Mouse (Mus musculus) ES-E14 (cell line): ENCODE measurements around the gene Ddx43. TPM values are rescaled to one million over a fixed set of nuclear protein-coding genes. Genes with fewer than 3 reads are reported as not detected.

Experiments
- DNase-seq: peaks from one replicate; pipeline ENCODE4 v3.0.0-alpha.2; 2013; ENCODE audit warnings: low read depth, low spot score
- H3K27ac ChIP-seq: 2 replicates; pipeline ENCODE4 v1.5.1; 2012; ENCODE audit warnings: low read depth, mild to moderate bottlenecking, low read length, moderate library complexity, mixed read lengths; ENCODE audit not compliant: poor library complexity, insufficient read depth, severe bottlenecking
- H3K36me3 ChIP-seq: 2 replicates; pipeline ENCODE4 v1.6.1; 2012; ENCODE audit warnings: mild to moderate bottlenecking, low read length, moderate library complexity, mixed read lengths; ENCODE audit not compliant: control insufficient read depth, poor library complexity, insufficient read depth, severe bottlenecking
- H3K4me1 ChIP-seq, 2 experiments: fragments of 150-350 bp in 1 of 2; sonication (generic) in 1 of 2; 2 replicates each; pipeline ENCODE4 v1.6.1; 2012; ENCODE audit warnings: low read length in 2 of 2, mild to moderate bottlenecking in 1 of 2, mixed read lengths in 1 of 2; ENCODE audit not compliant: control insufficient read depth in 2 of 2, insufficient read depth in 2 of 2, poor library complexity in 1 of 2
- H3K4me3 ChIP-seq, 2 experiments: fragments of 150-350 bp in 1 of 2; sonication (generic) in 1 of 2; 2 replicates each; pipeline ENCODE4 v1.5.1; 2012; ENCODE audit warnings: low read length in 2 of 2, low read depth in 1 of 2, mild to moderate bottlenecking in 1 of 2, mixed read lengths in 1 of 2; ENCODE audit not compliant: insufficient read depth in 1 of 2, poor library complexity in 1 of 2, severe bottlenecking in 1 of 2
- H3K9ac ChIP-seq: 2 replicates; pipeline ENCODE4 v1.6.1; 2012; ENCODE audit warnings: low read depth, mild to moderate bottlenecking, low read length, mixed read lengths; ENCODE audit not compliant: poor library complexity, insufficient read depth, severe bottlenecking
- H3K9me3 ChIP-seq: fragments of 150-350 bp; sonication (generic); 2 replicates; pipeline ENCODE4 v1.6.1; 2012; ENCODE audit warnings: low read depth, mild to moderate bottlenecking, low read length; ENCODE audit not compliant: control insufficient read depth, insufficient read depth
- CHD2 ChIP-seq: IDR thresholded peaks from 2 replicates; pipeline ENCODE4 v1.6.1; 2014; ENCODE audit warnings: mild to moderate bottlenecking, low read depth, low read length, inconsistent platforms
- HCFC1 ChIP-seq: IDR thresholded peaks from 2 replicates; pipeline ENCODE4 v1.6.1; 2012; ENCODE audit warnings: low read length, inconsistent platforms, borderline replicate concordance; ENCODE audit not compliant: insufficient read depth
- MAFK ChIP-seq: IDR thresholded peaks from 2 replicates; pipeline ENCODE4 v1.6.1; 2014; ENCODE audit warnings: mild to moderate bottlenecking, low read depth, low read length, inconsistent platforms; ENCODE audit not compliant: insufficient read depth
- ZC3H11A ChIP-seq: IDR thresholded peaks from 2 replicates; pipeline ENCODE4 v1.6.1; 2012; ENCODE audit warnings: low read depth, mild to moderate bottlenecking, inconsistent platforms, low read length, borderline replicate concordance
- ZNF384 ChIP-seq: IDR thresholded peaks from 2 replicates; pipeline ENCODE4 v1.6.1; 2012; ENCODE audit warnings: low read depth, low read length, inconsistent platforms
- in situ Hi-C, 2 experiments: fragments of 600-800 bp; cut with MboI; formaldehyde crosslinking; loops; one replicate each; pipeline ENCODE4 v1.15.1; 2025; ENCODE audit warnings: low sequenced_read_pairs in 2 of 2, inconsistent platforms in 1 of 2; ENCODE audit not compliant: unreplicated experiment in 2 of 2
- total RNA-seq: library from RNA; depleted of rRNA; stranded (reverse); fragments of 300-350 nt; gene quantifications from 2 replicates; pipeline ENCODE4 v1.2.3, GENCODE M21; 2012

The Ddx43 gene
- total RNA-seq, 1 experiment, result 5.0 TPM

GRCm38 (mm10) chr9:78447973-78448873 is 52.6 kb downstream of the Ddx43 start, which contains the start of the genes Mto1 and Gm17324:
Gene Mto1, plus strand, starts transcription at chr9:78448208.
Gene Gm17324, minus strand, starts transcription at chr9:78448786.
- 0 out of 2 replicates have a peak, but pooled peaks have one; percentile 32 for TF ChIP-seq CHD2
- no peak for TF ChIP-seq MAFK
- peak; percentile 65; the same call in 1 of the 2 replicates for TF ChIP-seq HCFC1
- TF ChIP-seq ZNF384, result no peak
- TF ChIP-seq ZC3H11A, result no peak
- Histone ChIP-seq H3K4me3 (peak within 1 kb of the TSS; percentile 98 to 100), H3K36me3 (peaks cover 8% of the 10 kb centered on the region), H3K27ac (peak within 1 kb of the TSS; percentile 69), H3K9ac (peak within 1 kb of the TSS; percentile 100), H3K4me1 (peaks cover 0 to 4% of the 10 kb centered on the region in 2 experiments; a peak in 1 of 4 replicates), H3K9me3 (no peaks in the 10 kb centered on the region)
- in situ Hi-C loops, result no loop called here
- peak; percentile 75 for DNase-seq

- Histone ChIP-seq H3K4me1 (peaks cover 0 to 4% of the 10 kb centered on the region in 2 experiments; a peak in 1 of 4 replicates), H3K4me3 (no peak overlapping the region), H3K36me3 (peaks cover 13% of the 10 kb centered on the region), H3K9me3 (no peaks in the 10 kb centered on the region), H3K27ac (no peak overlapping the region), H3K9ac (no peak overlapping the region)
- DNase-seq, result no peak
- TF ChIP-seq HCFC1 (no peak), CHD2 (no peak), ZNF384 (no peak), MAFK (no peak), ZC3H11A (no peak)
- in situ Hi-C loops, result no loop called here
These were observed 54.8 kb downstream of the Ddx43 start for GRCm38 (mm10) chr9:78450404-78450803.

GRCm38 (mm10) chr9:78451382-78451781 is 55.8 kb downstream of the Ddx43 start:
- Histone ChIP-seq H3K9ac (no peak overlapping the region), H3K36me3 (peaks cover 13% of the 10 kb centered on the region), H3K27ac (no peak overlapping the region), H3K4me1 (peaks cover 2 to 4% of the 10 kb centered on the region in 2 experiments; a peak in 2 of 4 replicates), H3K4me3 (no peak overlapping the region), H3K9me3 (no peaks in the 10 kb centered on the region)
- DNase-seq, result no peak
- in situ Hi-C loops, result no loop called here
- TF ChIP-seq CHD2, result no peak
- no peak for TF ChIP-seq ZNF384
- no peak for TF ChIP-seq HCFC1
- no peak for TF ChIP-seq MAFK
- no peak for TF ChIP-seq ZC3H11A

- in situ Hi-C loops, result no loop called here
- peak overlapping the region; percentile 13; the same call in 1 of the 2 replicates for H3K27ac ChIP-seq
- peak overlapping the region; percentile 22 to 37; a peak in 1 of 4 replicates for H3K4me3 ChIP-seq
- TF ChIP-seq MAFK (no peak), CHD2 (no peak), HCFC1 (no peak), ZNF384 (no peak), ZC3H11A (no peak)
- peak overlapping the region; percentile 62; the same call in 1 of the 2 replicates for H3K9ac ChIP-seq
- no peak for DNase-seq
- peaks cover 2 to 3% of the 10 kb centered on the region in 2 experiments; a peak in 2 of 4 replicates for H3K4me1 ChIP-seq
- peaks cover 25% of the 10 kb centered on the region for H3K36me3 ChIP-seq
- no peaks in the 10 kb centered on the region for H3K9me3 ChIP-seq
These were observed 61.4 kb downstream of the Ddx43 start for GRCm38 (mm10) chr9:78457026-78457425.
